Mouse (Mus musculus) kidney, adult 2 months (tissue): ENCODE data around the gene Wbp4. TPM values are rescaled to one million over a fixed set of nuclear protein-coding genes. Genes with fewer than 3 reads are reported as not detected.

Source experiments
- DNase-seq: peaks from one replicate; pipeline ENCODE4 v3.0.0; 2021
- H3K27ac ChIP-seq: fragments of 200-500 bp; 2 replicates; pipeline ENCODE4 v1.5.1; 2012; ENCODE audit warnings: low read depth, low read length, control low read depth, inconsistent platforms; ENCODE audit not compliant: insufficient read depth
- H3K27me3 ChIP-seq: fragments of 200-500 bp; replicated peaks from 2 replicates; pipeline ENCODE4 v1.6.1; 2012; ENCODE audit warnings: mild to moderate bottlenecking, moderate library complexity, low read length, inconsistent platforms; ENCODE audit not compliant: control insufficient read depth, insufficient read depth
- H3K36me3 ChIP-seq: fragments of 200-500 bp; 2 replicates; pipeline ENCODE4 v1.6.1; 2012; ENCODE audit warnings: mild to moderate bottlenecking, moderate library complexity, low read length, inconsistent platforms; ENCODE audit not compliant: control insufficient read depth, insufficient read depth
- H3K4me1 ChIP-seq: fragments of 200-500 bp; 2 replicates; pipeline ENCODE4 v1.6.1; 2011; ENCODE audit warnings: low read length; ENCODE audit not compliant: control insufficient read depth, insufficient read depth
- H3K4me3 ChIP-seq: fragments of 200-500 bp; 2 replicates; pipeline ENCODE4 v1.5.1; 2011; ENCODE audit warnings: mild to moderate bottlenecking, low read depth, low read length, control low read depth; ENCODE audit not compliant: insufficient read depth
- CTCF ChIP-seq: fragments of 200-500 bp; conservative IDR thresholded peaks from 2 replicates; pipeline ENCODE4 v1.5.1; 2011; ENCODE audit warnings: low read depth, mild to moderate bottlenecking, control low read depth, low read length, moderate library complexity, mixed read lengths; ENCODE audit not compliant: insufficient read depth, insufficient read length
- POLR2A ChIP-seq: fragments of 200-500 bp; IDR thresholded peaks from one replicate; pipeline ENCODE4 v1.6.1; 2011; ENCODE audit warnings: low read depth, low read length, control low read depth
- WGBS: fragments of 180-500 bp; shearing (Covaris S2); methylation state at CpG from one replicate; pipeline ENCODE4 v1.1.7; 2018; 5-methylcytosine and 5-hydroxymethylcytosine counted together
- polyA plus RNA-seq: library from polyadenylated mRNA; depleted of rRNA; stranded (reverse); fragments of >200 nt; gene quantifications from 2 replicates; pipeline ENCODE4 v1.2.3, GENCODE M21; 2012

Wbp4 gene
- polyA plus RNA-seq, 1 experiment: 5.0 TPM

- Histone ChIP-seq H3K27me3 (no peaks in the 10 kb centered on the region), H3K4me3 (no peak overlapping the region), H3K27ac (no peak overlapping the region), H3K4me1 (peaks cover 33% of the 10 kb centered on the region; the same call in 1 of the 2 replicates), H3K36me3 (no peaks in the 10 kb centered on the region; the same call in 1 of the 2 replicates)
- 41% methylated on average over 3 of the region's 3 CpGs for WGBS
- no peak for DNase-seq
- no peak for TF ChIP-seq POLR2A
- no peak for TF ChIP-seq CTCF
These were observed 8.9 kb upstream of the Wbp4 start for GRCm38 (mm10) chr14:79490246-79490645.

- TF ChIP-seq POLR2A (no peak), CTCF (no peak)
- Histone ChIP-seq H3K27ac (peak overlapping the region; percentile 70), H3K4me3 (no peak overlapping the region)
These were observed 7.8 kb upstream of the Wbp4 start for GRCm38 (mm10) chr14:79489150-79489549.

DNA sequence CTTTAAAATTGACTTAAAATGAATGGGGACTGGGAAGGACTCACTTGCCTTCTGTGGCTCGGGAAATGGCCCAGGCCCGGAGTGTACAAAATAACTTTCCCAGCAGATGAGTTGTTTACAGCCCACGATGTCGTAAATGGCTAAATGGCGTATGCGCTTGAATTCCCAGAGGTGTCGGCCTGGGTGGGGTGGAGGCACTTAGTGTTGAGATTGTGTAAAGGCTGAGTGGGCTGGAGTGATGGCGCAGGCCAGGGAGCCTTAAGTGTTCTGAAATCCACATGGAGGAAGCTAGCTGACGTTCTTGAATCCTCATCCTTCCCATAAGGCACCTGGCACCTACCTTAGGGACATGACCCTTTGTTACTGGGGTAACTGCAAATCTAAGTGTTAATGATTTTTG is 7.2 kb upstream of the Wbp4 start:
- DNase-seq: peak; percentile 44
- Histone ChIP-seq H3K27me3 (no peaks in the 10 kb centered on the region), H3K4me3 (no peak overlapping the region), H3K4me1 (peaks cover 35% of the 10 kb centered on the region), H3K27ac (peak overlapping the region; percentile 29), H3K36me3 (no peaks in the 10 kb centered on the region; the same call in 1 of the 2 replicates)
- 55% methylated on average over 9 of the region's 9 CpGs for WGBS
- TF ChIP-seq CTCF (no peak), POLR2A (no peak)

More at GRCm38 (mm10) chr14:79489150-79489549, 7.8 kb upstream of the Wbp4 start:
- H3K4me1 ChIP-seq: peaks cover 36% of the 10 kb centered on the region
- no peaks in the 10 kb centered on the region for H3K27me3 ChIP-seq
- peak; percentile 69 for DNase-seq
- H3K36me3 ChIP-seq: no peaks in the 10 kb centered on the region; the same call in 1 of the 2 replicates
- 36% methylated on average over 12 of the region's 12 CpGs for WGBS

GRCm38 (mm10) chr14:79486993-79487731 is 5.8 kb upstream of the Wbp4 start:
- WGBS: 3% methylated on average over 19 of the region's 19 CpGs
- Histone ChIP-seq H3K36me3 (no peaks in the 10 kb centered on the region), H3K4me1 (peaks cover 42% of the 10 kb centered on the region), H3K4me3 (peak overlapping the region; percentile 29), H3K27ac (peak overlapping the region; percentile 84), H3K27me3 (no peaks in the 10 kb centered on the region)
- TF ChIP-seq CTCF (peak; percentile 33; the same call in 1 of the 2 replicates), POLR2A (no peak)
- DNase-seq: peak; percentile 91

DNA sequence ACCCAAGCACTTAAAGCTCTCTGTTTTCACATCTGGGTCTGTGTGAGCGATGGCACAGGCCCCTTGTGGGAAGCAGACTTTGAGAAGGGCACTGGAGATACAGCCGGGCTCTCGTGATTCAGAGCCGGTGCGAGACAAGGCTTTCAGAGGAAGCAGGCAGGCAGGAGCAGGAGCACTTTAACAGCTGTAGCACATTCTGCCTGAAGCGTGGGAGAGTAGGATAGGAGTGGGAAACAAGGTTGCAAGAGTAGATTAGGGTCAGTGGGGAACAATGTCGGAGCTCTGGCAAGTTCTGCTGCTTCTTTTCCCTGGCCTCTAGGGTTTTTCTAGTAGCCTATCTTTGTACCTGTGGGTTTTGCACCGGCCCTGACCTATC is 5.3 kb upstream of the Wbp4 start:
- Histone ChIP-seq H3K4me3 (no peak overlapping the region), H3K4me1 (peaks cover 42% of the 10 kb centered on the region), H3K36me3 (no peaks in the 10 kb centered on the region), H3K27ac (peak overlapping the region; percentile 84), H3K27me3 (no peaks in the 10 kb centered on the region)
- whole genome bisulfite sequencing: 6% methylated on average over 8 of the region's 8 CpGs
- no peak for TF ChIP-seq POLR2A
- no peak for DNase-seq

- no peak for TF ChIP-seq POLR2A
- no peak for TF ChIP-seq CTCF
- Histone ChIP-seq H3K4me1 (peaks cover 33% of the 10 kb centered on the region), H3K27me3 (no peaks in the 10 kb centered on the region), H3K4me3 (peak overlapping the region; percentile 52), H3K27ac (peak overlapping the region; percentile 32; the same call in 1 of the 2 replicates), H3K36me3 (no peaks in the 10 kb centered on the region)
- DNase-seq: no peak
- 33% methylated on average over 8 of the region's 8 CpGs for WGBS
These were observed 2.3 kb upstream of the Wbp4 start for GRCm38 (mm10) chr14:79483611-79484120.

DNA sequence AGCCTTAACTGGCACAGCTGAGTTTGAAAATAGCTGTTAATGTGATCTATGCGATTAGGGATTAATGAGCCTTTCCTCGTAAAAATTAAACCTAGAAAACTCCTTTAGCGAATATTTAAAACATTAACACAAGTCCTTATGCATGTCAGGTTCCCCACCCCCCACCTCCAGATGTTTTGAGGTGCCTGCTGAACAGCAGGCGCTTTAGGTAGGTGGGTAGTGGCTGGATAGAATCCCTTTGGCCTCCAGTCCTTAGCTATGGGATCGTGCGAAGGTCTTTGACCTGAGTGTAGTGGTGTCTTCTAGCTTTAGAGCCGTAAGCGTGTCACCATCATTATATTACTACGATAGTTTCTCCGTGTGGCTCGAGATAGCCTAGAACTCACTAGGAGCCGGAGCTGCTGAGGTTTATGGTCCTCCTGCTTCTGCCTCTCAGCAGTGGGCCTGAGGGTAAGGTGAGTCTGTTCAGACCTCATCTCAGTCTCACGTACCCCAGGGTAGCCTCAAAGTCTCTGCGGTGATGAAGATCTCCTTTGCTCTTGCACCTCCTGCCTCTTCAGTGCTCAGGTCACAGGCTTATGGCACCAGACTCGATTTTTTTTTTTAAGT is 1.5 kb upstream of the Wbp4 start:
- H3K4me3 ChIP-seq: peak overlapping the region; percentile 71
- DNase-seq: peak; percentile 22
- 5% methylated on average over 15 of the region's 15 CpGs for WGBS
- H3K4me1 ChIP-seq: peaks cover 27% of the 10 kb centered on the region
- TF ChIP-seq POLR2A: no peak
- TF ChIP-seq CTCF: no peak
- peak overlapping the region; percentile 97 for H3K27ac ChIP-seq
- no peaks in the 10 kb centered on the region for H3K36me3 ChIP-seq
- no peaks in the 10 kb centered on the region for H3K27me3 ChIP-seq
